ENCODE assay signal across 13 mouse cellular contexts in the genomic region with DNA sequence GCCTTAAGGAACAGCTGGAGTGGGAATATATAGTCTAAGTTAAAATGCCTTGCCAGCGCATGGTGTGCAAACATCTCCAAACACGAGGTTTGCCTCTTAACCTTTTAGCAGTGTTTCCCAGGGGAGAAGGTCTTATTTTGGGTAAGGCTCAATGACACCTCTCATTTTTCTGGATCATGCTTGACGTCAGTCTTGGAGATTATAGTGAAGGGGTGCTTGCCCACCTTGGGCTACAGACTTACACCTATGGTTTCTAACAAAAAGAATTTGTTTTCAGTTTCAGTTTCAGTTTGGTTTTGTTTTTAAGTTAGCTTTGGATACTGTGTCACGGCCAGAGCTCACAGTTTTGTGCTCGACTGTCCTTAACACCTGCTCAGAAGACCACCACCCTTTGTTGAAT. TPM values are rescaled to one million over a fixed set of nuclear protein-coding genes. Genes with fewer than 3 reads are reported as not detected.
DNase-seq lines count a peak whose midpoint lies in the region; ATAC-seq and TF ChIP-seq lines count a peak whose summit lies in the region.
"Had no signal": no experiment of that assay in that cellular context is flagged by ENCODE, and none has a peak within 500 bp of the region (broad histone marks: within the 10 kb centered on the region; RNA-seq: fewer than 3 reads in every experiment).

No protein-coding gene starts in this region.

- H3K4me3 ChIP-seq in hindbrain, embryonic 15.5 days, result no peak overlapping the region
- no peak overlapping the region for H3K4me3 ChIP-seq in hindbrain, embryonic 12.5 days
- peak overlapping the region; percentile 61 for H3K4me3 ChIP-seq in spleen, adult 2 months (ENCODE audit: extremely low read depth, insufficient read depth, insufficient read length)

- DNase-seq in spleen, adult 2 months (ENCODE audit: low read depth in 1 of 2, low spot score in 2 of 2), result no peak
- no peak for DNase-seq in spleen, adult 12 weeks (ENCODE audit: low spot score)
- peak; percentile 86 for DNase-seq in induced T-regulatory cell, adult 2 months (ENCODE audit: low read depth)
- DNase-seq in thymus, postnatal 14 days, result peak; percentile 8
- no peak for DNase-seq in layer of hippocampus, postnatal 10 days (ENCODE audit: low spot score in 2 of 2)
- no peak for DNase-seq in adipocyte (ENCODE audit: low spot score)
- DNase-seq: adrenal gland, adult 8-10 months; cerebellum, postnatal 14 days; heart, adult 18-20 months; kidney, postnatal 4 days had no signal

- peak overlapping the region; percentile 10 for H3K4me2 ChIP-seq in hindbrain, embryonic 15.5 days
- H3K4me2 ChIP-seq in hindbrain, embryonic 12.5 days (replicated peaks), result no peak overlapping the region

- H3K27ac ChIP-seq in hindbrain, embryonic 15.5 days (replicated peaks), result no peak overlapping the region
- H3K27ac ChIP-seq in hindbrain, embryonic 12.5 days, result no peak overlapping the region
- H3K27ac ChIP-seq in spleen, adult 2 months (ENCODE audit: insufficient read depth, low read length), result peak overlapping the region; percentile 75
- H3K27ac ChIP-seq: liver, embryonic 14.5 days had no signal

- peaks cover 8% of the 10 kb centered on the region for H3K36me3 ChIP-seq in hindbrain, embryonic 15.5 days
- H3K36me3 ChIP-seq in hindbrain, embryonic 12.5 days, result peaks cover 14% of the 10 kb centered on the region
- H3K36me3 ChIP-seq in spleen, adult 2 months (ENCODE audit: control insufficient read depth, insufficient read depth, low read length), result peaks cover 5% of the 10 kb centered on the region

- 59% methylated on average over 5 of the region's 5 CpGs for WGBS in hindbrain, embryonic 15.5 days
- WGBS in hindbrain, embryonic 12.5 days, result 56% methylated on average over 5 of the region's 5 CpGs
- whole genome bisulfite sequencing in spleen, adult 2 months, result 6% methylated on average over 5 of the region's 5 CpGs

- no peak overlapping the region for H3K9ac ChIP-seq in hindbrain, embryonic 15.5 days
- no peak overlapping the region for H3K9ac ChIP-seq in hindbrain, embryonic 12.5 days
- H3K9ac ChIP-seq: liver, embryonic 14.5 days had no signal

- TF ChIP-seq CTCF in spleen, adult 2 months (IDR thresholded peaks at IDR 0.05; ENCODE audit: extremely low read depth, insufficient read depth, insufficient read length, insufficient replicate concordance), result no peak

- peaks cover 64% of the 10 kb centered on the region for H3K4me1 ChIP-seq in hindbrain, embryonic 15.5 days (replicated peaks)
- peaks cover 38% of the 10 kb centered on the region for H3K4me1 ChIP-seq in hindbrain, embryonic 12.5 days
- H3K4me1 ChIP-seq in spleen, adult 2 months (ENCODE audit: control insufficient read depth, insufficient read depth, insufficient read length), result peaks cover 9% of the 10 kb centered on the region

- ATAC-seq in hindbrain, embryonic 15.5 days (ENCODE audit: low FRiP score, low read depth), result no peak
- no peak for ATAC-seq in hindbrain, embryonic 12.5 days (ENCODE audit: low FRiP score)

- no peaks in the 10 kb centered on the region for H3K9me3 ChIP-seq in hindbrain, embryonic 15.5 days
- no peaks in the 10 kb centered on the region for H3K9me3 ChIP-seq in hindbrain, embryonic 12.5 days (replicated peaks)

- H3K27me3 ChIP-seq in hindbrain, embryonic 15.5 days, result no peaks in the 10 kb centered on the region
- no peaks in the 10 kb centered on the region for H3K27me3 ChIP-seq in hindbrain, embryonic 12.5 days
- no peaks in the 10 kb centered on the region for H3K27me3 ChIP-seq in spleen, adult 2 months (ENCODE audit: control insufficient read depth, insufficient read depth, low read length)

- TF ChIP-seq POLR2A in spleen, adult 2 months (IDR thresholded peaks at IDR 0.05; ENCODE audit: low read depth, low read length), result no peak

RNA-seq across cellular contexts. Expression of a gene that starts 3.8 kb away (rescaled TPM):
- polyA plus RNA-seq in hindbrain, embryonic 15.5 days (2015; fragmentation: Nextera tagmentation; extraction: Ambion mirVana), result 18.4 and 21.1 TPM in 2 replicates
- polyA plus RNA-seq in hindbrain, embryonic 12.5 days (2016; fragmentation: Nextera tagmentation; extraction: Ambion mirVana), result 19.9 and 22.8 TPM in 2 replicates
- 15.0 and 23.2 TPM in 2 replicates for polyA plus RNA-seq in spleen, adult 2 months (2012; rRNA removed)
- total RNA-seq in layer of hippocampus, postnatal 10 days (2021), result 10 to 100 TPM; 59.7 to 65.2 TPM

Comparison
In these comparisons a context has a peak if more than half of its experiments do, and no peak if none do; other contexts are left out.
1. DNase-seq: peak in induced T-regulatory cell, adult 2 months (single experiment) and thymus, postnatal 14 days (single experiment); none in spleen, adult 2 months (0 of 2), spleen, adult 12 weeks (single experiment), layer of hippocampus, postnatal 10 days (0 of 2) and adipocyte (single experiment).